Mouse (Mus musculus): ENCODE results near the gene Riox2.
"Not testable (repeated sequence)": the region's sequence is repeated elsewhere in the genome, so short reads cannot be mapped to it uniquely, and the experiment has no call there.

Gene Riox2

DNA sequence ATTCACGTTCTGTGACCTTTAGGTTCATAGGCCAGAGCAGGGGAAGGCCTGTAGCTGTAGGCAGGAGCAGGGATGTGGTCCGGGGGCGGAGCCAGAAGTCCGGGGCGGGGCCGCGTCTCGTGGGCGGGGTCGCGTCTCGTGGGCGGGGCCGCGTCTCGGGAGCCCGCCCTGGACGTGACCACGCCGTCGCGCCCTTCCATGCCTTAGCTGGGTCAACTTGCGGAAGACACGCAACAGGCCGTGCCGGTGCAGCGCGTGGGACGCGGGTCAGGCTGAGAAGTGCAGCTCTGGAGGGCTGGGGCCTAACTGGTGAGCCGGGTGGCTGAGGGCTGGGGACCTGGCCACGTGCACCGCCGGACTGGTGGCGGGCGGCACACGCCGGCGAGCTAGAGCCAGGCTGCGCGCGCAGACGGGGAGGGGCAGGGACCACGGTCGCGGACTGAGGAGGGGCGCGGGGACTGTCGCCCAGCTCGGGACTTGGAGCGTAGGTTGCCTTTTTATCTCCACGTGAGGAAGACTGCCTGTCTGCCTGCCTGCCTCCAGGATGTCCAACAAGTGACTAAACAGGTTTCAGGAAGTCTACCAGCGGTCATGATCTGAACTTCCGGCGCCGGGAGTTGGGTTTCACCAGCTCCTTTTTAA is at the start of gene Riox2:
Gene Riox2, plus strand, starts transcription at position 139 of the 642 bp plus-strand sequence.
- DNase-seq, result peak; percentile 61

DNA sequence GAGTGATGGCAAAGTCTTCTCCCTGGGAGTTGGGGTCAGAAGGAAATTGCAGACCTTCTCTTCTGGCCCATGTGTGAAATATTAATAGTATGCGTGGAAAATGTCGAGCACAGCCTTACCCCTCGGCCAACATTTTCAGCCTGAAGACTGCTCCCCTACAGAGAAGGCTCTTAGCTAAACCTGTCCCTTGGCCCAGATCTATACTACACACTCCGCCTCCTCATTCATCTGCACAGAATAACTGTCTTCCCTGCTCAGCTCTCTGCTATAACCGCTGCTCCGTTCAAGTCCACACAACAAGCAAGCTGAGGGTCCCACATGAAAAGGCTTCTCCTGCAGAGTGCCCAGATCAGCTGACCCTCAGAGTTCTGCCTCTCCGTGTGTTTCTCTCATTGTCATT is 43.6 kb upstream of the Riox2 start:
- DNase-seq, result no peak

DNA sequence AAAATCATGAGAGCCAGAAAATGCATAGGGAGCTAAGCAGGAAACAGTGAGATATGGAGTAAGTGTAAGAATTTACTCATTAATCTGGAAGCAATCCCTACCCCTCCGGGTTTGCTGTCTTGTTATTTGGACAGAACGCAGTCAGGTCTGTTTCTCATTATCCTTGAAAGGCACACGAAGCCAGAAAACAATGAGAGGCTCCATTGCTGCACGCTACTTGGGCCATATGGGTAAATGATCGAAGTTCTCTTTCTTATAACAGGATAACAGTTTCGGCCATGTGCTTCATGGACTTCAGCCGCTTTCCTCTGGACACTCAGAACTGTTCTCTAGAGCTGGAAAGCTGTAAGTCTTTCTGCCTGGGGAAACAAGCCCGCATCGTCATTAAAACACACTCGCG is 38.4 kb upstream of the Riox2 start:
- DNase-seq, result no peak

- no peak for DNase-seq
These were observed 26.6 kb upstream of the Riox2 start for GRCm38 (mm10) chr16:59444880-59445559.

- DNase-seq, result no peak
These were observed 23.4 kb upstream of the Riox2 start for GRCm38 (mm10) chr16:59448181-59448580.

- DNase-seq, result no peak
These were observed 22.5 kb upstream of the Riox2 start for GRCm38 (mm10) chr16:59449092-59449491.

DNA sequence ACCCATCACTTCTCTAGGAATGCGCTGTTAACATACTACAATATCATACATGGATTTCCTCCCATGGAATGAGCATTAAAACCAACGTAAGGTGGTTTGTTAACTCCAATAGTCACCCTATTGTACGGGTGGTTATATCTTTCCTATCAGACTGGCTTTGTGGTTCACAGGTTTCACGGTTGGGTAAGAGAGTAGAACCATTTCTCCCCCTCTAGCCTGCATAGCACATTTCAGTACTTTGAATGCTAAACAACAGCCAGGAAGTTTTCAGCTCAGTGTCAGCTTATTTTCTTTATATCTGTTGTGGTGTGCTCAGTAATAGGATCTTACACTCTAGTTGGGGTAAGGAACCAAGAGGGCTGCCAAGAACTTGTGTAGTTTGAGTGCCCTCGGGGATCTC is 19.8 kb upstream of the Riox2 start:
- no peak for DNase-seq

DNA sequence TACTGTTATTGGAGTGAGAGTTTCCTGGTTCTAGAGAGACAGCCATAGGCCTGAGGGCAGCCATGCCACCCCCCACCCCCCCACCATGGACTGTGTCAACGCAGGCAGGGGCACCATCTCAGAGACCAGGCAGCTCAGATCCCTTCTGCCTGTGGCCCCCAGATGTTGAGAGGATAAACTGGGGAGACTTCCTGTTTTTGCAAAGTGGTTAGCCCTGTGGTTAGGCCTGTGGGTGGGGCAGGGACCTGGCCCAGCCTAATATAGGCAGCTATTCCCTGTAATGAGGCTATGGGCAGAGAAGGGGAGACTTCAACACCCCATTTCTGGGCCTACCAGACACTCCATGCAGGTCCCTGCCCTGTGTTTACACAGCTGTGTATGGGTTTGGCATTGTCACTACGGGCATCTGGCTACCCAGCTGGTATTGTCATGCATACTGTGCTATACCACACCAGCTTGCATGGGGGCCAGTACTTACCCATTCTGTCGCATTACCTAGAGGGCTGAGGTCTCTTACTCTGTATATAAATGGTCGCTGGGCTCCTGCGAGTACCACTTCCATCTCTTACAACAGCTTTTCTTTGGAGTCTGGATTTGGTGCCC is 12.2 kb upstream of the Riox2 start:
- DNase-seq, result not testable (repeated sequence)

- no peak for DNase-seq
These were observed 8.0 kb upstream of the Riox2 start for GRCm38 (mm10) chr16:59463567-59463966.

GRCm38 (mm10) chr16:59463973-59464372 is 7.6 kb upstream of the Riox2 start:
- no peak for DNase-seq

- no peak for DNase-seq
These were observed 1.7 kb upstream of the Riox2 start for GRCm38 (mm10) chr16:59469846-59470245.

DNA sequence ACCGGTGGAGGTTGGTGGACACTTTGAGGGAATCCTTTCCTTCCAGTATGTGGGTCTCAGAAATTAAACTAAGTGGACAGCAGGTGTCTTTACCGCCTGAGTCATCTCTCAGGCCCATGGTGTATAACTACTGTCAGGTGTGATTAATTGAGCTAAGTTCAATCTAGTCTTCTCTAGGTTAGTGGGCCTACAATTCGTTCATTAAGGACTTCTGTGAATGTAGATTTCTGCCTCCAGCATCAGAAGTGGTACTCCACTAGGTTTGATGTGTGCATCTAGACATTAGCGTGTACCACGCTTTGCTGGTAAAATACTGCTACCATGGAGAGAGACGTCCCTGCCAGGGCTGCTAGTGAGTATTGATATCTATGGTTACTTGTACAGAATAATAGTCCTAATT is 971 bp downstream of the Riox2 start:
- no peak for DNase-seq

DNA sequence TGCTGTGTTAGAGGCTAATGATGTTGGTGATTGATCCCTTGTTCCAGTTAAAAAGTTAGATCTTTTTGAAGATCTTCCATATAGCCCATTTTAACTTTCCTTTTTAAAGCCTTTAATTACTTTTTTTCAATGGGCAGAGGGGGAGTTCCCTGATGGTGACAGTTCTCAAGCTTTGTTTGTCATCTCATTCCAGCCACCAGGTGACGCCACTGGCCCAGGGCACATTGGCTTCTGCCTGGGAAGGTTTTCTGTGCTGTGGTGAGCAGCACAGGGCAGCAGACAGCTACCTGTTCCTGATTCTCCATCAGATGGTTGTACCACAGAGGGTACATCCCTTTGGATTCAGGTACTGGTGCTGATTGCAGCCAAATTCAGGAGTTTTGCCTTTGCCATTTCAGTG is 3.2 kb downstream of the Riox2 start:
- no peak for DNase-seq

DNA sequence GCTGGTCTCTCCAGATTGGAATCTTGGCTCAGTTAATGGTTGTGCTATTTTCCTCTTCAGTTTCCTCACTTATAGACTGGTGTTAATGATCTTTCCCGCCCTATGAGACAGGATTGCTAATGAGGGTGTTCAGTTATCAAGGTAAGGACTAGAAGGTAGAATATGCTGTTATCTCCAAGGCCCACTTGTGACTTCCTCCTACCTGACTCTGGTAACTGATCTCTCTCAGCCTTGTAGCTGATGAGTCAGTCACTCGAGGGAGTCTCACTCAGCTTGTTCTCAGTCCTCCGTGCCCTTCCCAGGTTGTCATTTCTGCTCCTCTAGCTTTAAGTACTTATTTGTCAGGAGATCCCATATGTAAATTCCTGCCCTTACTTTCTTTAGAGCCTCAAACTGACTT is 6.4 kb downstream of the Riox2 start:
- DNase-seq, result no peak

DNA sequence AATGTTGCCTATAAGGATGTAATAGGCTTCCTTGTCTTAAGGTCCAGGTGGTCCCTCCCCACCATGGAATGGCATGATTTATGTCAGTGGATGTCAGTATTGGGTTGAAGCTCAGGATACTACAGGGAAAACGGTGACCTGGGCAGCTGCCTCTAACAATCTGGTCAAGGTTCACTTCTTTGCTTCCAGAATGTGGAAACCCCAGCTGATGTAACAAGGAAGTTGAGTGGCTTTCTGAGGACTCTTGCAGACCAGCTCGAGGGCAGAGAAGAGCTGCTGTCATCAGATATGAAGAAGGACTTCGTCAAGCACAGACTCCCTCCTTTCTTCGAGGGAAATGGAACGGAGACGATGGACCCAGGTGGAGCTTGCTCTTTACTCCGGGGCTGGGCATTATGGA is 15.7 kb downstream of the Riox2 start:
- DNase-seq, result no peak

DNA sequence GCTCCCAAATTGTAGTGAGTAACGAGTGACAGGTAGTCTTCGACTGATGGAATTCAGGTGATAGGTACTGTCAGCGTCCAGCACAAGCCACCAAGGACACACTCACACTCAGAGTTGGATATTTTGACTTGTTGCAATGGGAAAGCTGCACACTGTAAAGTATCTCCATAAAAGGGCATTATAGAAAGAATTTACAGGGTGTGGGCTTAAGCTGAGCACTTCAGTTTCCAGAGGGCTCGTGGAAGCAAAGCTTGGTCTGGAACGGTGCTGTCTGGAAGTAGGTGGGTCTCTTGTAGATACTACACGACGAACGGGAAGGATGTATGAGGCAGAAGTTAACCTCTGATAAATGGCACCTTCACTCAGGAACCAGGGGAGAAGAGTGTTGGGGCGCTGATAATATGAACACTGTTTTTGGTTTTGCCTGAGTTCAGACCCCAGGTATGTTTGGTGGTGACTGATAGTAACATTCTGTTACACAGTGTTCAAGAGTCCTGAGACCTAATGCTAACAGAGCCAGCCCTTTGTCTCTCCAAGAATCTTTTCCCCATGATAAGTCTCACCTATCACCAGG is 16.5 kb downstream of the Riox2 start:
- DNase-seq, result no peak

DNA sequence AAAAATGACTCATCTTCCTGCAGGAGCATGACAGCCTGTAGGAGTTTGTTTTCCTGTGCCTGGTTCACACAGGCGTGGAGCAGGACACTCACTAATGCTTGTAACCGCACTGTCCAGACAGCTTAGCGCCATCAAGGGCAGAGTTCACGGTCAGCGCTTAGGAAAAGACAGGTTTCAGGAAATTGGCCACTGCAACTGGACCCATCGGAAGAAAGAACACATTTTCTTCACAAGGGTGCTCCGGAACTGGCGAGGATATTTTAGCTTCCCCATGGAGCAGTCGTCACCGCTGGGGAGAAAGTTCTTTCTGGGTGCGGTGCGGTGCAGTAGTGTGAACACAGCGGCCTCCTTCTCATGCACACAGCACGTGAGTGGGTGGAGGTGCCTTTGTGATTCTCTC is 21.6 kb downstream of the Riox2 start:
- DNase-seq, result no peak

- DNase-seq, result no peak
These were observed 26.4 kb downstream of the Riox2 start for GRCm38 (mm10) chr16:59497947-59498346.

- no peak for DNase-seq
These were observed 27.6 kb downstream of the Riox2 start for GRCm38 (mm10) chr16:59499180-59499579.

- DNase-seq, result no peak
These were observed 38.3 kb downstream of the Riox2 start for GRCm38 (mm10) chr16:59509830-59510229.

- no peak for DNase-seq
These were observed 43.6 kb downstream of the Riox2 start for GRCm38 (mm10) chr16:59515169-59515568.

DNA sequence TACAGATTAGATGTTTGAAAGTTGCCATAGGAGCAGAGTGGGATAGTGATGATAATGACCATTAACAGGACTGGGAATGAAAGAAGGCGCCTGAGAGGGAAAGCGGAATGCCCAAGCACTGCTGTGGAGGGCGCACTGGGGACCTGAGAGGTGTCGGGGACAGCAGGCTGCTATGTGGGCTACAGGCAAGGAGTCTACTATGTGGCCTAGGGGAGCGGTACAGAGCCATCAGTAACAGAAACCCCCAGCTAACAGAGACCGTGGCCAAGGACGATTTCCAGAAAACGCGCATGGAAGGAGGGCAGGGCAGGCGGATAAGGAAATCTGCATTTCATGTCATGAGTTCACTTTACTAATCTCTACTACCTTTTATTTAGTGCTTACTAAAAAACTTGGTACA is 45.4 kb downstream of the Riox2 start:
- no peak for DNase-seq

GRCm38 (mm10) chr16:59517447-59518219 is 46.1 kb downstream of the Riox2 start:
- DNase-seq, result no peak

All from cerebellum, adult 9-11 months (tissue).